Mouse (Mus musculus): ENCODE measurements at regions not wholly inside any gene's neighbourhood (a gene's known extent, or its start where the extent isn't known, plus 50 kb on each side); places are given as distances from the start of the nearest gene placed in this dataset.

DNA sequence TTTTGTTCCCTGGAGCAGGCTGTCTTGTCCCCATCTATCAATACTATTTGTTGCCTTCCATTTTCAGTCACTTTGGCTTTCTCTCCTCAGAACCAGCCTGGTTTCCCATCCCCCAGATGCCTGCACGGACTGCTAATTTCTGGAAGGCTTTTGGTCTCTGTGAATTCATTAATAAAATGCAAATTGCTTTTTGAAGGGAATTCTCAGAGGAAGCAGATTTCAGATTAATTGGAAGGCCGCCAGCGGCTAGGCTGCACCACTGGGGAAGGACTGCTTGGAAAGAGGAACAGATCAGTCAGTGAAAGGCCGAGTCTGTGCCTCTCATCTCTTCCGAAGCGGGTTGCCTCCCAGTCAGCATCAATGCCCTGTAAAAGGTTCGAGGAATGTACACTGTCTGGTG lies 73.8 kb downstream of the Gpr6 start:
- ATAC-seq (replicated peaks) = peak; percentile 89
- peak overlapping the region; percentile 74 for H3K27ac ChIP-seq (replicated peaks)
- H3K9ac ChIP-seq (replicated peaks) = no peak overlapping the region
- no peaks in the 10 kb centered on the region for H3K36me3 ChIP-seq
- no peaks in the 10 kb centered on the region for H3K9me3 ChIP-seq
- H3K4me1 ChIP-seq = peaks cover 13% of the 10 kb centered on the region
- H3K4me2 ChIP-seq (replicated peaks) = no peak overlapping the region
- 14% methylated on average over 7 of the region's 7 CpGs for WGBS
- no peaks in the 10 kb centered on the region for H3K27me3 ChIP-seq
- H3K4me3 ChIP-seq = no peak overlapping the region

DNA sequence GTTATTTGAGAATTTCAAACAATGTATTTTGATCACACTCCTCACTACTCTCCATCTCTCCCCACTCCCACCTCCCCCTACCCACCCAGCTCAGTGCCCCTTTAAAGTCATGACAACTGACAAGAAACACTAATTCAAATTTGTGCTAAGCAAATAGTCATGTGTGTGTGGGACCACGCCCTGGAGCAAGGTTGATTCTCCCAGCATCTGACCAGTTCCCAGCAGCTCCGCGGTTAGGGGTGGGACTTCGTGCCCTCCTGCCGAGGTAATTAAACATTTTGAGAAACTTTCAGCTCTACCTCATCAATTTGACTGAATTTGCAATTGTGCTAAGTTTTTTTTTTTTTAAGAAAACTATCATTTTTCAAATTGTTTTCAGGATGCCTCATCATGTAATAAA lies 74.5 kb downstream of the Gpr6 start:
- peaks cover 13% of the 10 kb centered on the region for H3K4me1 ChIP-seq
- no peak overlapping the region for H3K4me3 ChIP-seq
- no peaks in the 10 kb centered on the region for H3K27me3 ChIP-seq
- WGBS = 61% methylated on average over 5 of the region's 5 CpGs
- no peaks in the 10 kb centered on the region for H3K9me3 ChIP-seq
- no peak for ATAC-seq (replicated peaks)
- no peaks in the 10 kb centered on the region for H3K36me3 ChIP-seq
- H3K4me2 ChIP-seq (replicated peaks) = no peak overlapping the region
- H3K27ac ChIP-seq (replicated peaks) = no peak overlapping the region
- no peak overlapping the region for H3K9ac ChIP-seq (replicated peaks)
